Mouse (Mus musculus): ENCODE measurements at regions not wholly inside any gene's neighbourhood (a gene's known extent, or its start where the extent isn't known, plus 50 kb on each side); places are given as distances from the start of the nearest gene placed in this dataset.
A peak's percentile ranks its signal among the peaks of the same experiment; 100 is the strongest.

GRCm38 (mm10) chr4:124228537-124228936 lies 310.7 kb upstream of the 4930535I16Rik start:
- DNase-seq, result peak; percentile 55 to 88

- DNase-seq, result peak; percentile 15 to 20
These were observed 306.1 kb upstream of the 4930535I16Rik start for GRCm38 (mm10) chr4:124223646-124224500.

GRCm38 (mm10) chr4:124221736-124222135 lies 303.9 kb upstream of the 4930535I16Rik start:
- no peak for DNase-seq

- DNase-seq, result peak; percentile 86
These were observed 299.4 kb upstream of the 4930535I16Rik start for GRCm38 (mm10) chr4:124217206-124217605.

GRCm38 (mm10) chr4:124216351-124216750 lies 298.5 kb upstream of the 4930535I16Rik start:
- DNase-seq, result no peak

- DNase-seq, result peak; percentile 3 to 22
These were observed 297.3 kb upstream of the 4930535I16Rik start for GRCm38 (mm10) chr4:124215077-124215476.

- DNase-seq, result no peak
These were observed 292.3 kb upstream of the 4930535I16Rik start for GRCm38 (mm10) chr4:124210103-124210502.

GRCm38 (mm10) chr4:124206480-124206879 lies 288.7 kb upstream of the 4930535I16Rik start:
- no peak for DNase-seq

- DNase-seq, result peak; percentile 2 to 62
These were observed 285.9 kb upstream of the 4930535I16Rik start for GRCm38 (mm10) chr4:124203736-124204135.

- no peak for DNase-seq
These were observed 282.3 kb upstream of the 4930535I16Rik start for GRCm38 (mm10) chr4:124199884-124200844.

- no peak for DNase-seq
These were observed 281.0 kb upstream of the 4930535I16Rik start for GRCm38 (mm10) chr4:124198832-124199231.

- DNase-seq, result no peak
These were observed 278.9 kb upstream of the 4930535I16Rik start for GRCm38 (mm10) chr4:124196711-124197110.

GRCm38 (mm10) chr4:124193059-124193721 lies 275.4 kb upstream of the 4930535I16Rik start:
- no peak for DNase-seq

- no peak for DNase-seq
These were observed 273.0 kb upstream of the 4930535I16Rik start for GRCm38 (mm10) chr4:124190775-124191174.

- no peak for DNase-seq
These were observed 272.2 kb upstream of the 4930535I16Rik start for GRCm38 (mm10) chr4:124189993-124190385.

GRCm38 (mm10) chr4:124189352-124189992 lies 271.6 kb upstream of the 4930535I16Rik start:
- no peak for DNase-seq

GRCm38 (mm10) chr4:124187108-124187507 lies 269.3 kb upstream of the 4930535I16Rik start:
- no peak for DNase-seq

GRCm38 (mm10) chr4:124181335-124181734 lies 263.5 kb upstream of the 4930535I16Rik start:
- DNase-seq, result no peak

- DNase-seq, result no peak
These were observed 260.7 kb upstream of the 4930535I16Rik start for GRCm38 (mm10) chr4:124178401-124179018.

GRCm38 (mm10) chr4:124175531-124175930 lies 257.7 kb upstream of the 4930535I16Rik start:
- DNase-seq, result no peak

- no peak for DNase-seq
These were observed 236.8 kb upstream of the 4930535I16Rik start for GRCm38 (mm10) chr4:124154627-124155026.

All from kidney, postnatal 36 days (tissue).